Mouse (Mus musculus) heart, postnatal 0 days (tissue): ENCODE results near the gene Spred2.

Experiments
- CTCF ChIP-seq: IDR thresholded peaks from 2 replicates; pipeline ENCODE4 v1.5.1; 2016; ENCODE audit warnings: antibody characterized with exemption, control low read depth, low read depth
- EP300 ChIP-seq: IDR thresholded peaks from 2 replicates; pipeline ENCODE4 v1.6.1; 2016; ENCODE audit warnings: antibody characterized with exemption, low read depth

GRCm38 (mm10) chr11:19935524-19936354 lies 11.6 kb downstream of the Spred2 start:
- TF ChIP-seq CTCF (no peak), EP300 (no peak)
